Mouse (Mus musculus): ENCODE measurements around the gene Babam2.
"Not testable (repeated sequence)": the region's sequence is repeated elsewhere in the genome, so short reads cannot be mapped to it uniquely, and the experiment has no call there.

Gene Babam2

GRCm38 (mm10) chr5:31955184-31955583 is 257.7 kb downstream of the Babam2 start:
- no peak for DNase-seq

GRCm38 (mm10) chr5:31956336-31956735 is 258.9 kb downstream of the Babam2 start:
- no peak for DNase-seq

- no peak for DNase-seq
Measured at GRCm38 (mm10) chr5:31959886-31960285, 262.4 kb downstream of the Babam2 start.

- no peak for DNase-seq
Measured at GRCm38 (mm10) chr5:31961423-31961822, 263.9 kb downstream of the Babam2 start.

GRCm38 (mm10) chr5:31962346-31962745 is 264.9 kb downstream of the Babam2 start:
- no peak for DNase-seq

GRCm38 (mm10) chr5:31963352-31963751 is 265.9 kb downstream of the Babam2 start:
- DNase-seq: no peak

GRCm38 (mm10) chr5:31963851-31964250 is 266.4 kb downstream of the Babam2 start:
- peak in 1 of 2 experiments; percentile 3 for DNase-seq

GRCm38 (mm10) chr5:31966741-31967140 is 269.3 kb downstream of the Babam2 start:
- DNase-seq: no peak

- DNase-seq: no peak
Measured at GRCm38 (mm10) chr5:31967526-31967925, 270.0 kb downstream of the Babam2 start.

GRCm38 (mm10) chr5:31968046-31968506 is 270.6 kb downstream of the Babam2 start:
- no peak for DNase-seq

GRCm38 (mm10) chr5:31972416-31972815 is 274.9 kb downstream of the Babam2 start:
- DNase-seq: not testable (repeated sequence)

- DNase-seq: no peak
Measured at GRCm38 (mm10) chr5:31974614-31975168, 277.2 kb downstream of the Babam2 start.

GRCm38 (mm10) chr5:31982061-31982460 is 284.6 kb downstream of the Babam2 start:
- no peak for DNase-seq

- no peak for DNase-seq
Measured at GRCm38 (mm10) chr5:31983161-31983560, 285.7 kb downstream of the Babam2 start.

- no peak for DNase-seq
Measured at GRCm38 (mm10) chr5:31983817-31984368, 286.4 kb downstream of the Babam2 start.

- no peak for DNase-seq
Measured at GRCm38 (mm10) chr5:31984369-31984961, 287.0 kb downstream of the Babam2 start.

GRCm38 (mm10) chr5:31985021-31985420 is 287.5 kb downstream of the Babam2 start:
- DNase-seq: no peak

GRCm38 (mm10) chr5:31987541-31988307 is 290.2 kb downstream of the Babam2 start:
- no peak for DNase-seq

GRCm38 (mm10) chr5:31997189-31997954 is 299.9 kb downstream of the Babam2 start:
- no peak for DNase-seq

GRCm38 (mm10) chr5:31998806-31999205 is 301.3 kb downstream of the Babam2 start:
- DNase-seq: no peak

- no peak for DNase-seq
Measured at GRCm38 (mm10) chr5:32000076-32000475, 302.6 kb downstream of the Babam2 start.

- DNase-seq: no peak
Measured at GRCm38 (mm10) chr5:32001266-32001665, 303.8 kb downstream of the Babam2 start.

- no peak for DNase-seq
Measured at GRCm38 (mm10) chr5:32001771-32002170, 304.3 kb downstream of the Babam2 start.
